Mouse (Mus musculus) bone marrow, adult 2 months (tissue): Measurements from ENCODE around the gene Mipep. TPM values are rescaled to one million over a fixed set of nuclear protein-coding genes. Genes with fewer than 3 reads are reported as not detected.

ENCODE experiments used
- H3K27ac ChIP-seq: fragments of 200-500 bp; 2 replicates; pipeline ENCODE4 v1.5.1; 2012; ENCODE audit warnings: low read depth, mild to moderate bottlenecking, control low read depth, inconsistent platforms, low read length; ENCODE audit not compliant: control insufficient read depth, poor library complexity, insufficient read depth
- H3K4me1 ChIP-seq: fragments of 200-500 bp; 2 replicates; pipeline ENCODE4 v1.6.1; 2011; ENCODE audit warnings: low read length; ENCODE audit not compliant: control insufficient read depth, insufficient read depth
- H3K4me3 ChIP-seq: fragments of 200-500 bp; replicated peaks from 2 replicates; pipeline ENCODE3; 2011; ENCODE audit warnings: mild to moderate bottlenecking, low read depth, low read length, control low read depth; ENCODE audit not compliant: control insufficient read depth
- CTCF ChIP-seq: fragments of 200-500 bp; IDR thresholded peaks from 2 replicates; pipeline ENCODE4 v1.5.1; 2011; ENCODE audit warnings: low read length, control low read depth; ENCODE audit not compliant: control insufficient read depth, insufficient read depth
- POLR2A ChIP-seq: fragments of 200-500 bp; IDR thresholded peaks from 2 replicates; pipeline ENCODE4 v1.6.1; 2011; ENCODE audit warnings: low read depth, mild to moderate bottlenecking, control low read depth, low read length, borderline replicate concordance; ENCODE audit not compliant: control insufficient read depth
- WGBS: fragments of 180-500 bp; shearing (Covaris S2); methylation state at CpG from one replicate; pipeline ENCODE4 v1.1.7; 2018; 5-methylcytosine and 5-hydroxymethylcytosine counted together
- polyA plus RNA-seq: library from polyadenylated mRNA; stranded (reverse); fragments of >200 nt; gene quantifications from 2 replicates; pipeline ENCODE4 v1.2.4, GENCODE M21; 2011; ENCODE audit warnings: low replicate concordance; ENCODE audit not compliant: missing spikeins, insufficient read depth, insufficient read length

Mipep gene
- polyA plus RNA-seq, 1 experiment = 3.4 TPM

- TF ChIP-seq CTCF = no peak
- TF ChIP-seq POLR2A = no peak
- Histone ChIP-seq H3K4me3 (no peak overlapping the region), H3K4me1 (no peaks in the 10 kb centered on the region), H3K27ac (no peak overlapping the region)
- 89% methylated on average over 4 of the region's 4 CpGs for WGBS
These were observed 14.3 kb downstream of the Mipep start for GRCm38 (mm10) chr14:60798721-60799120.

- no peak for TF ChIP-seq CTCF
- no peak for TF ChIP-seq POLR2A
- H3K4me3 ChIP-seq = no peak overlapping the region
- WGBS = 51% methylated on average over 9 of the region's 9 CpGs
- H3K27ac ChIP-seq = no peak overlapping the region
- H3K4me1 ChIP-seq = no peaks in the 10 kb centered on the region
These were observed 15.7 kb downstream of the Mipep start for GRCm38 (mm10) chr14:60799762-60800728.

GRCm38 (mm10) chr14:60802026-60802425, 17.7 kb downstream of the Mipep start:
- H3K27ac ChIP-seq = no peak overlapping the region
- no peak overlapping the region for H3K4me3 ChIP-seq
- 90% methylated on average over 13 of the region's 13 CpGs for WGBS

GRCm38 (mm10) chr14:60804978-60805377, 20.6 kb downstream of the Mipep start:
- Histone ChIP-seq H3K4me3 (no peak overlapping the region), H3K27ac (no peak overlapping the region), H3K4me1 (no peaks in the 10 kb centered on the region; the same call in 1 of the 2 replicates)
- TF ChIP-seq CTCF = no peak
- TF ChIP-seq POLR2A = no peak
- WGBS = 70% methylated on average over 9 of the region's 9 CpGs

More at GRCm38 (mm10) chr14:60802026-60802425, 17.7 kb downstream of the Mipep start:
- H3K4me1 ChIP-seq = no peaks in the 10 kb centered on the region; the same call in 1 of the 2 replicates
- TF ChIP-seq POLR2A (no peak), CTCF (no peak)

- TF ChIP-seq POLR2A (no peak), CTCF (no peak)
- H3K4me1 ChIP-seq = no peaks in the 10 kb centered on the region; the same call in 1 of the 2 replicates
- H3K27ac ChIP-seq = no peak overlapping the region
These were observed 21.5 kb downstream of the Mipep start for GRCm38 (mm10) chr14:60805871-60806270.

GRCm38 (mm10) chr14:60806891-60807344, 22.5 kb downstream of the Mipep start:
- Histone ChIP-seq H3K4me1 (no peaks in the 10 kb centered on the region; the same call in 1 of the 2 replicates), H3K4me3 (no peak overlapping the region), H3K27ac (no peak overlapping the region)
- TF ChIP-seq CTCF = no peak
- TF ChIP-seq POLR2A = no peak
- WGBS = 83% methylated on average over 11 of the region's 11 CpGs

More at GRCm38 (mm10) chr14:60805871-60806270, 21.5 kb downstream of the Mipep start:
- 63% methylated on average over 1 of the region's 1 CpGs for WGBS
- no peak overlapping the region for H3K4me3 ChIP-seq

GRCm38 (mm10) chr14:60809881-60810280, 25.5 kb downstream of the Mipep start:
- Histone ChIP-seq H3K27ac (no peak overlapping the region), H3K4me3 (no peak overlapping the region), H3K4me1 (no peaks in the 10 kb centered on the region; the same call in 1 of the 2 replicates)
- TF ChIP-seq POLR2A = no peak
- no peak for TF ChIP-seq CTCF
- WGBS = 88% methylated on average over 8 of the region's 8 CpGs

- Histone ChIP-seq H3K4me3 (no peak overlapping the region), H3K27ac (no peak overlapping the region), H3K4me1 (no peaks in the 10 kb centered on the region)
- TF ChIP-seq POLR2A = no peak
- no peak for TF ChIP-seq CTCF
- WGBS = 76% methylated on average over 4 of the region's 4 CpGs
These were observed 27.2 kb downstream of the Mipep start for GRCm38 (mm10) chr14:60811547-60811946.

- 89% methylated on average over 5 of the region's 5 CpGs for WGBS
- TF ChIP-seq POLR2A (no peak), CTCF (no peak)
- Histone ChIP-seq H3K27ac (no peak overlapping the region), H3K4me1 (no peaks in the 10 kb centered on the region; the same call in 1 of the 2 replicates), H3K4me3 (no peak overlapping the region)
These were observed 30.7 kb downstream of the Mipep start for GRCm38 (mm10) chr14:60815098-60815497.
